Mouse (Mus musculus): ENCODE measurements around the gene Cwc25.
"Not testable (repeated sequence)": the region's sequence is repeated elsewhere in the genome, so short reads cannot be mapped to it uniquely, and the experiment has no call there.

Gene Cwc25

GRCm38 (mm10) chr11:97800691-97801408, 34.5 kb upstream of the Cwc25 start:
- no peak for DNase-seq (ENCODE audit: low spot score)

DNA sequence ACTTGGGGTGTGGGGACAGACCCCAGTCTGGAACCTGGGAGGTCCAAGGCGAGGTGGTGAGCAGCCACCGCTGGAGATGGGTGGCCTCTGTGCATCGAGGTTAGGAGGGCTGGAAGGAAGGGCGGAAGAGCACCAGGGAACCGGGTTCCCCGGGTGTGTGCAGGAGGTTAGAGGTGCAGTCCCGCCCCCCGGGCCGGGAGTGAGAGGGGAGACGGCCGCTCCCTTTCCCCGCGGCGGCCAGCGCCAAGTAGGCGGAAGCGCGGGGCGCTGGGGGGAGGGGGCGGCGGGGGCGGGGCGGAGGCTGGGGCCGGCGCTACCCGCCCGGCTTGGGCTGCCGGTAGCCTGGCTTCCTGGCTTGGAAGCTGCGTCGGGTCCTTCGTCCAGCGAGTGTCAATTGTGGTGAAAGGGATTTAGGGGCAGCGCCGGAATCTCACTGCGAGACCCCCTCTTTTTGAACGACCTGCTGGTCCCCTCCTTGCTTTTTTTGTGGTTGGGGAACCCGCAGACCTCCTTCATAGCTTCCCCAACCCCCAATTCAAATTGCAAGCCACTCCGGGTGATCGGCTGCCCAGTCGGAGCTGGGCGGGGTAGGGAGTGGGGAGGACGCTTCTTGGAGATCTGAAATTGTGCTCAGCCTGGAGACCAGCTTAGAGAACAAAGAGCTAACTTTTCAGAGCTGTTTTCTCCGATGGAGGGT, 33.8 kb upstream of the Cwc25 start:
- peak; percentile 71 for DNase-seq (ENCODE audit: low spot score)

DNA sequence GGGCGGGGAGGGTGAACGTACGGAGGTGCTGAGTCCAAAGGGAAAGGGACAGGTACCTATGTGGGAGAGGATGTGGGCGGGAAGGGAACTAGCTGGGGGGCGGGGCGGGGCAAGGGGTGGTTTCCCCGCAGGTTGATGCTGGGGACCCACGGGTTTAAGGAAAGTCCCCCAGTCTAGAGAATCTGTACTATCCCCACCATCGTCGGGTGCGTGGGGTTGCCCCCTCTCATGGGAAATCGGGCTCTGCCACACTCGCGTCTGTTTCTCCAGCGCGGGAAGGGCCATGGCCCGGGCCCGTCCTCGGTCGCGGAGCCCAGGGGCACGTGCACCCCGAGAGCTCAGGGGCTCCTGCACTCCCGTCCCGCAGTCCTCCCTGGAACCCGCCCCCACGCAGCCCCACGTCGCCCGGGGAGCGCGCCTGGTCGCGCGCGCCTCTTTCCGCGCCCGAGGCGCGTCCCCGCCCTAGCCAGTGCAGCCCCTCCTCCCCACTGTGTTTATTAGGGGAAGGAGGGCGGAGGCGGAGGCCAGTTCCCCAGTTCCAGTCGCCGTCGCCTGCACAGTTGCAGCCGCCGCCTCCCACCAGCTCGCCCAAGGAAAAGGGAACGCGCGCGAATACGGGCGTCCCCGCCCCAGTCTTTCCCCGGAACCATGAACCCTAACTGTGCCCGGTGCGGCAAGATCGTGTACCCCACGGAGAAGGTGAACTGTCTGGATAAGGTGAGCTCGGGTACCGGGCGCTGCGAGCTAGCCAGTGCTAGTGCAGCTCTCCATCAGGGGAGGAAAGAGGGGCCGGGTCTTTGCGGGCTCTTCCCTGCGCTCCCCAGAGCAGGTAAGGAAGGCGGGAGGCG, 33.0 kb upstream of the Cwc25 start:
- peak; percentile 80 for DNase-seq (ENCODE audit: low spot score)

DNA sequence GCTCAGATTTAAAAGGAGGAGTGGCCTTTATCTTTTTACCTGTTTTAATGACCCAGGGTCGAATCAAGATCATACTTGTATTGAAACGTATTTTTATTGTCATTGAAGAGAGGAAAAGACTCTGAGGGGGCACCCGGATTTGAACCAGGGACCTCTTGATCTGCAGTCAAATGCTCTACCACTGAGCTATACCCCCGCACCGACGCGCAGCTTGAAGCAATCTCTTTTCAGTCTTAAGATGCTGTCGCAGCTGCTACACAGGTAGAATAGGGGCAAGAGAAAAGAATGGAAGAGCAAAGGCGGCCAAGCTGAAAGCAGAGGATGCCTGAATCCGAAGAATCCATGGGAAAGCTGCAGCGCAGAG, 32.4 kb upstream of the Cwc25 start, which contains the start of gene Lasp1:
Gene Lasp1 (plus strand): TSS at position 219 of the 364 bp plus-strand sequence.
- DNase-seq (ENCODE audit: low spot score), result peak; percentile 91

DNA sequence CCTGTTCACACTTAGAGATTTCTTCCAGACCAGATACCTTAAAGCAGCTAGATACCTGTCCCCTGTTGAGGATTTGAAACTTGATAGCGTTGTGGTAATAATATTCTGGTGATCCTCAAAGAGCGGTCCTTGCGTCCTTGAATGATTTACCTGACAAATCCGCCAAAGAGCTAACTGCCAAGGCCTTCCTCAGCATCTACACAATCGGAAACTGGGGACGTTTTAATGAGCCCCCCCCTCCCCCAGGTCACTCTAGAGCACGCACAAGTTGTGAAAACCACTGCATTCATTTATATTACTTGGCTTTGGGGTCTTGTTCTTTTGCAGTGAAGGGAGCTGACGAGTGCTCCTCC, 31.7 kb upstream of the Cwc25 start:
- DNase-seq (ENCODE audit: low spot score), result no peak

DNA sequence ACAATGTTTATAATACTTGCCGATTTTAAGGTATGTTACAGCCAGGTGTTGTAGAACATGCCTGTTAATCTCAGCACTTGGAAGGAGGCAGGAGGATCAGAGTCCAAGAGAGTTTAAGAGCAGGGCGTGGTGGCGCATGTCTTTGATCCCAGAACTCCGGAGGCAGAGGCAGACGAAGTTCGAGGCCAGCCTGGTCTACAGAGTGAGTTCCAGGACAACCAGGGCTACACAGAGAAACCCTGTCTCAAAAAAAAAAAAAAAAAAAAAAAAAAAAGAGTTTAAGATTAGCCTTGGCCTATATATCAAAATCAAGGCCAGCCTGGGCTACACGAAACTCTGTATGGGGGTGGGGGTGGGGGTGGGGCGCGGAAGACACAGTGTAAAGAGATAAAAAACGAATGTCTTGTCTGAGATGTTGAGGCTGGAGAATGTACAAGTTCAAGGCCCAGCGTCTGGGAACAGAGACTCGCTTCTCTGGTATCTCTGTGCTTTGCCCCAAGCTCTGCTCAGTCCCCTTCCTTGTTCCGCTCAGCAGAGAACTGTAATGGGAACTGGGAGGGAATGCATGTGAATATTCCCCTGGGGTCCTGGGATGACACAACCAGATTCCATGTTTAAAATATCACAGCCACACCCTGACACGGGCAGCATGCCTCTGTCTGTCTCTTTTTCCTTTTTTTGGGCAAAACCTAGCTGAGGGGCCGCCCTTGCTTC, 31.2 kb upstream of the Cwc25 start:
- DNase-seq (ENCODE audit: low spot score), result peak; percentile 81

- DNase-seq (ENCODE audit: low spot score), result peak; percentile 80
Observed at GRCm38 (mm10) chr11:97796910-97797309, 30.6 kb upstream of the Cwc25 start.

DNA sequence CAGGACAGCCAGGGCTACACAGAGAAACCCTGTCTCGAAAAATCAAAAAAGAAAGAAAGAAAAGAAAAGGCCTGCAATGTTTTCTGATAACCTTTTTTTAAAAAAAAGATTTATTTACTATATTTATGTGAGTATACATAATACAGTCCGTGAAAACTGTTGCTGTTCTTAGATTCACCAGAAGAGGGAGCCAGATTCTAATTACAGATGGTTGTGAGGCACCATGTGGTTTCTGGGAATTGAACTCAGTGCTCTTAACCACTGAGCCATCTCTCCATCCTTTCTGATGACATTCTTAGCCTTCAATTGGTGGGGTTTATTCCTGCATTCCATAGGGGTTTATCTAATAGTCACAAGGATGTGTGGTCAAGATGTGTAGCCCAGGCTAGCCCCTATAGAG, 26.8 kb upstream of the Cwc25 start:
- DNase-seq (ENCODE audit: low spot score), result peak; percentile 71

- not testable (repeated sequence) for DNase-seq (ENCODE audit: low spot score)
Observed at GRCm38 (mm10) chr11:97790778-97791438, 24.6 kb upstream of the Cwc25 start.

DNA sequence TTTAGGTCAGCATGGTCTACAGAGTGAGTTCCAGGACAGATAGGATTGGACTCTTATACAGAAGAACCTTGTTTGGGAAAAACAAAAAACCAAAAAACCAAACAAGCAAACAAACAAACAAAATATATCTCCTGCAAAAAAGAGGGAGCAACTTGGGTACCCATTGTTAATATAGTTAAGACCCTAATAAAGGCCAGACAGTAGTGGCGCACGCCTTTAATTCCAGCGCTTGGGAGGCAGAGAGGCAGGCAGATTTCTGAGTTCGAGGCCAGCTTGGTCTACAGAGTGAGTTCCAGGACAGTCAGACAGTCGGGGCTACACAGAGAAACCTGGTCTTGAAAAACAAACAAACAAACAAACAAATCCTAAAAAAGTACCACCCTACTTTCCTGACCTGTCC, 23.4 kb upstream of the Cwc25 start:
- no peak for DNase-seq (ENCODE audit: low spot score)

- DNase-seq (ENCODE audit: low spot score), result no peak
Observed at GRCm38 (mm10) chr11:97787961-97788360, 21.6 kb upstream of the Cwc25 start.

GRCm38 (mm10) chr11:97782564-97782895, 16.2 kb upstream of the Cwc25 start:
- no peak for DNase-seq (ENCODE audit: low spot score)

DNA sequence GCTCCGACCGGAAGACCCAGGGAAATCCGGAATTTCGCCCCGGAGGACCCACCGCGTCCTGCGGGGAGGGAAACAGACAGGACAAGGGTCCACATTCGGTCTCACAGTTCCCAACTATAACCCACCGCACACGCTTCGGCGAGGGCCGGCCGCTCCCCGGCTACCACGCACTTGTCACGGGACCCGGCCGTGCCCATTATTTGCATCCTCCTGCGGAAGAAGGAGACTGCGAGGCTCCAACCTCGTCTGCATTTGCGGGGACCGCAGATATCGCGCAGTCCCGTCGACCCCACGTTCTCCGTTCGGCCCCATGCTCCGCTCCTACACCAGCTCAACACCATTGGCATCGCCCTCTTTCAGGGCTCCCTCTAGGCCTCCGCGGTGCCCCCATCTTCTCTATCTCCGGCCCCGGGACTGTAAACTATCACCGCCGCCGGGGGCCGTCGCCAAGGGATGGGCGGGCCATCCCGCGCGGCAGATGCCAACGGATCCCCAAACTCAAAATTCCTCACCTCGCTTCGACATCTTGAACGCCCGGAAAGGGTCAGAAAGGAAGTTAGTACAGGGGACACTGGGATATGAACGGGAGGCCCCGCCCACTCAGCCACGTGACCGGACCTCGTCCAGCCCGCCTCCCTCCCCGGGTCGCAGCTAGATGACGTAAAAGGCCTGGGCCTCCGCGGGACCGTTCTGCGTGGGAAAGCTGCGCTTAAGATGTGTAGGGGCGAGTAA, 15.6 kb upstream of the Cwc25 start, which contains the start of gene Rpl23:
Gene Rpl23 (minus strand): TSS at position 606 of the 732 bp plus-strand sequence.
- peak; percentile 98 for DNase-seq (ENCODE audit: low spot score)

- DNase-seq (ENCODE audit: low spot score), result no peak
Observed at GRCm38 (mm10) chr11:97781478-97781831, 15.1 kb upstream of the Cwc25 start.

DNA sequence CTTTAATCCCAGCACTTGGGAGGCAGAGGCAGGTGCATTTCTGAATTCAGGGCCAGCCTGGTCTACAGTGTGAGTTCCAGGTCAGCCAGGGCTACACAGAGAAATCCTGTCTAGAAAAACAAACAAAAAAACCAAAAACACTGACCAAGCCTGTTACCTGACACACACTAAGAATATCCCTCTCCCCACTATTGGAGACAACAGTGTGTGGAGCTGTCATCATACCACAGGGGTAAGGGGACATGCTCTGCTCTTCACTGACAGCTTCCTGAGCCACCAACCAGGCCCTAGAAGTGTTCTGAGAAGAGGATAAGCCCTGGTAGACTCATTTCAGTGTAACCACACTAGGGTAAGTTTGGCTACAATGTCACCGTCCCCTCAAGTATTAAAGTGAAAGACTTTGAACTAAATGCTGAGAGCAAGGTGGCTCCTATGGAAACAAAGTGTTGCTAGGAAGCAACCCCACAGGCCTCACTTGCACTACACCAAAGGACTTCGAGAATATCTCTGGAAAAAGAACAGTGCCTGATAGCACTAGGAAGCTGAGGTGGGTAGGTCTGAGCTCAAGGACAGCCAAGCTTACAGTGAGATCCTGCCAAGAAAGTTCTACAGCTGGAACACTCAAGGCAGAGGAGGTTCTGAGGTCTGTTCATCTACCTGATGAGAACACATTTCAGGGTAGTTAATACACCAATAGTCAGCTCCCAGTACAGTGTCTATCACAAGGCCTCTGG, 13.8 kb upstream of the Cwc25 start:
- DNase-seq (ENCODE audit: low spot score), result no peak

DNA sequence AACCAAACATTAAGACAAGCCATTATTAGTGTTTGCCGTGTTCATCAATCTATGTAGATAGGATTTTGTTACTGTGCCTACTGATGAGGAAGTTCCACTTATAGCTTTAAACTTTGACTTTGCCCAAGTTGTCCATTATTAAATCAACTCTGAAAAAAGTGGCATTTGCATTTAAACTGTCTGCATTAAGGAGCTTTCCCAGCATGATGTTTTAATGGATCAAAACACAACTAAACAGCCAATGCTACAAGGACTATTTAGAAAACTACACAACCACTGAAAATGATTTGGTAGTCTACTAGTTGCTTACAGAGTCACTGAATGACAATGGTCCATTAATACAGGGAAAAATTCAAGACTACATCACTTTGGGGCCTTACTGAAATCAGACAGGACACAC, 12.6 kb upstream of the Cwc25 start:
- no peak for DNase-seq (ENCODE audit: low spot score)

DNA sequence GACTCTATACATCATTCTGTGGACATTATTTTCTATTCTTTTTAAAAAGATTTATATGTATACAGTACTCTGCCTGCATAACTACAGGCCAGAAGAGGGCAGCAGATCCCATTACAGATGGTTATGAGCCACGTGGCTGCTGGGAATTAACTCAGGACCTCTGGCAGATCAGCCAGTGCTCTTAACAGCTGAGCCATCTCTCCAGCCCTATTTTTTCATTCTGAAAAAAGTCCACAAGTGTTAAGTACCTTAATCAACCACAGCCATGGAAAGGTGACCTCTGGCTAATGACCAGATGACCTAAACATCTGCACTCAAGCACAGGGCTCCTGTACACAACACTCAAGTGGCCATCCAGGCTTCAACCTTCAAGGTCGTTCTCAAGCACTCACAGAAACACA, 10.8 kb upstream of the Cwc25 start:
- DNase-seq (ENCODE audit: low spot score), result peak; percentile 62

DNA sequence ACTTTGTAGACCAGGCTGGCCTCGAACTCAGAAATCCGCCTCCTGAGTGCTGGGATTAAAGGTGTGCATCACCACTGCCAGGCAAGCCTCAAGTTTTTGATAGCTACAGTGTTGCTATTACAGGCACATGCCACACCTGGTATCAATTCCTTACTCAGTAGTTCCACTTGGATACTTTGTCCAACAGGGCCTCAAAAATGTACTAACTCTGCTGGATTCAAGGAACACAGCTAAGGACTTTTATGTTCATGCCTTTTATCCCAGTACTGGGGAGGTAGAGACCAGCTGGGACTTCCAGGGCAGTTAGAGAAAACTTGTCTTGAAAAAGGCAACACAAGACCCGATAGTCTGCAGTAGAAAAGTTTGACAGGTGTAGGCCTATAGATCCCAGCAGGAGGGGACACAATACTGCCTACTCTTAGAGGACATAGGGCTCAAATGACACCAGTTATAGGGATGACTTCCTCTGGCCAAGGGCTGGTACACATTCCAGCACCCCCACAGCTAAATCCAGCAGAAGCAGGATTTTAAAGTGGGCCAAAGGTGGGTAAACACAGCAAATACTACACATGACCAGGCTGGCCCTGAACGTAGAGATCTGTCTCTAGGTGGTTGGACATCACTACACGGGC, 10.3 kb upstream of the Cwc25 start:
- no peak for DNase-seq (ENCODE audit: low spot score)

GRCm38 (mm10) chr11:97775808-97776496, 9.6 kb upstream of the Cwc25 start, which contains the start of gene 1700001P01Rik:
TSS of gene 1700001P01Rik (minus strand) at chr11:97775918.
- DNase-seq (ENCODE audit: low spot score), result no peak
